Mouse (Mus musculus): Measurements from ENCODE around the gene Pip5k1b.

DNA sequence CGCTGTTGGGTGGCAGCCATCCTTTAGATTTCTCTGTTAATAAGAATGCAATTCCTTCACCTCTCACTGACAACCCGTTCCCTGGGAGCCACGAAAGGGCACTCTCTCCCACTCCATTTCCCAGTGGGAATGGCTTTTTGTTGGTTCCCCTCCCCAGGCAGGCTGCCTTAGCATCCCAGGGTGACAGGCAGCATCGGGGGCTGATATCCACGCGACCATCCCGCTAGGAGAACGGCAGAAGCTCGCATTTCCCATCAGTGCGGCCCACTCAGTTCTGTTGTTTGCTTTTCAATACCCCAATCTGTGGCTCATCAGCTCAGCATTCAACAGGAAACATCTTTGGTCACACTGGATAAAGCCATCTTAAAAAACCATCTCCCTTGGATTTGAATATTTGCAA, 253.5 kb downstream of the Pip5k1b start:
- no peak for TF ChIP-seq CTCF (IDR thresholded peaks at IDR 0.05; ENCODE audit: low read depth)
- TF ChIP-seq EP300 (IDR thresholded peaks at IDR 0.05; ENCODE audit: low read depth), result no peak
